Mouse (Mus musculus): ENCODE data around the gene Sc5d. TPM values are rescaled to one million over a fixed set of nuclear protein-coding genes. Genes with fewer than 3 reads are reported as not detected.

The Sc5d gene
- 40.8 and 41.0 TPM in 2 replicates for polyA plus RNA-seq (2015; fragmentation: Nextera tagmentation; extraction: Ambion mirVana)

GRCm38 (mm10) chr9:42264145-42264544 lies at the start of gene Sc5d:
Gene Sc5d, minus strand, starts transcription at chr9:42264256.
- Histone ChIP-seq H3K4me2 (replicated peaks; ENCODE audit: low read depth, low read length) (peak within 1 kb of the TSS; percentile 94), H3K9me3 (ENCODE audit: low read length) (no peaks in the 10 kb centered on the region), H3K36me3 (ENCODE audit: insufficient read depth, low read length) (no peaks in the 10 kb centered on the region), H3K27ac (ENCODE audit: low read length) (peak within 1 kb of the TSS; percentile 60; the same call in 1 of the 2 replicates), H3K4me1 (ENCODE audit: insufficient read depth, low read depth, low read length) (no peaks in the 10 kb centered on the region; the same call in 1 of the 2 replicates), H3K4me3 (ENCODE audit: low read depth, low read length) (peak within 1 kb of the TSS; percentile 71), H3K9ac (replicated peaks; ENCODE audit: low read depth) (peak within 1 kb of the TSS; percentile 56), H3K27me3 (replicated peaks; ENCODE audit: insufficient read depth, low read length) (no peaks in the 10 kb centered on the region)
- DNase-seq (ENCODE audit: low spot score) = peak; percentile 97
- WGBS = under 1% methylated on average over 42 of the region's 49 CpGs
- TF ChIP-seq EP300 (IDR thresholded peaks at IDR 0.05) (no peak), CTCF (IDR thresholded peaks at IDR 0.05) (no peak)
- peak; percentile 100 for ATAC-seq

- no peak overlapping the region for H3K9ac ChIP-seq (replicated peaks; ENCODE audit: low read depth)
- H3K4me2 ChIP-seq (replicated peaks; ENCODE audit: low read depth, low read length) = no peak overlapping the region
- no peak for ATAC-seq
- WGBS = 87% methylated on average over 3 of the region's 3 CpGs
- no peaks in the 10 kb centered on the region for H3K36me3 ChIP-seq (ENCODE audit: insufficient read depth, low read length)
- H3K4me1 ChIP-seq (ENCODE audit: insufficient read depth, low read depth, low read length) = no peaks in the 10 kb centered on the region
- no peaks in the 10 kb centered on the region for H3K9me3 ChIP-seq (ENCODE audit: low read length)
- H3K4me3 ChIP-seq (ENCODE audit: low read depth, low read length) = no peak overlapping the region
- H3K27me3 ChIP-seq (replicated peaks; ENCODE audit: insufficient read depth, low read length) = no peaks in the 10 kb centered on the region
- TF ChIP-seq CTCF (IDR thresholded peaks at IDR 0.05) = no peak
- TF ChIP-seq EP300 (IDR thresholded peaks at IDR 0.05) = no peak
- DNase-seq (ENCODE audit: low spot score) = no peak
- H3K27ac ChIP-seq (ENCODE audit: low read length) = no peak overlapping the region
Measured at GRCm38 (mm10) chr9:42311311-42311710, 47.3 kb upstream of the Sc5d start.

GRCm38 (mm10) chr9:42303894-42304293 lies 39.8 kb upstream of the Sc5d start:
- TF ChIP-seq EP300 (IDR thresholded peaks at IDR 0.05) (no peak), CTCF (IDR thresholded peaks at IDR 0.05) (no peak)
- no peak overlapping the region for H3K27ac ChIP-seq (ENCODE audit: low read length)
- no peak overlapping the region for H3K4me2 ChIP-seq (replicated peaks; ENCODE audit: low read depth, low read length)
- no peaks in the 10 kb centered on the region for H3K9me3 ChIP-seq (ENCODE audit: low read length)
- H3K36me3 ChIP-seq (ENCODE audit: insufficient read depth, low read length) = no peaks in the 10 kb centered on the region
- no peak for DNase-seq (ENCODE audit: low spot score)
- H3K4me1 ChIP-seq (ENCODE audit: insufficient read depth, low read depth, low read length) = no peaks in the 10 kb centered on the region
- WGBS = 79% methylated on average over 4 of the region's 4 CpGs
- H3K9ac ChIP-seq (replicated peaks; ENCODE audit: low read depth) = no peak overlapping the region
- no peak for ATAC-seq
- no peaks in the 10 kb centered on the region for H3K27me3 ChIP-seq (replicated peaks; ENCODE audit: insufficient read depth, low read length)
- H3K4me3 ChIP-seq (ENCODE audit: low read depth, low read length) = no peak overlapping the region

GRCm38 (mm10) chr9:42301082-42301633 lies 37.1 kb upstream of the Sc5d start:
- DNase-seq (ENCODE audit: low spot score) (no peak), ATAC-seq (no peak)
- no peaks in the 10 kb centered on the region for H3K36me3 ChIP-seq (ENCODE audit: insufficient read depth, low read length)
- no peaks in the 10 kb centered on the region for H3K4me1 ChIP-seq (ENCODE audit: insufficient read depth, low read depth, low read length)
- H3K9me3 ChIP-seq (ENCODE audit: low read length) = no peaks in the 10 kb centered on the region
- H3K4me3 ChIP-seq (ENCODE audit: low read depth, low read length) = no peak overlapping the region
- no peak overlapping the region for H3K27ac ChIP-seq (ENCODE audit: low read length)
- no peak overlapping the region for H3K4me2 ChIP-seq (replicated peaks; ENCODE audit: low read depth, low read length)
- TF ChIP-seq EP300 (IDR thresholded peaks at IDR 0.05) (no peak), CTCF (IDR thresholded peaks at IDR 0.05) (no peak)
- no peaks in the 10 kb centered on the region for H3K27me3 ChIP-seq (replicated peaks; ENCODE audit: insufficient read depth, low read length)
- no peak overlapping the region for H3K9ac ChIP-seq (replicated peaks; ENCODE audit: low read depth)
- 85% methylated on average over 6 of the region's 6 CpGs for WGBS

- WGBS = 88% methylated on average over 10 of the region's 10 CpGs
- Histone ChIP-seq H3K4me1 (ENCODE audit: insufficient read depth, low read depth, low read length) (no peaks in the 10 kb centered on the region), H3K9ac (replicated peaks; ENCODE audit: low read depth) (no peak overlapping the region), H3K4me3 (ENCODE audit: low read depth, low read length) (no peak overlapping the region), H3K9me3 (ENCODE audit: low read length) (no peaks in the 10 kb centered on the region), H3K27ac (ENCODE audit: low read length) (no peak overlapping the region), H3K36me3 (ENCODE audit: insufficient read depth, low read length) (no peaks in the 10 kb centered on the region), H3K4me2 (replicated peaks; ENCODE audit: low read depth, low read length) (no peak overlapping the region), H3K27me3 (replicated peaks; ENCODE audit: insufficient read depth, low read length) (no peaks in the 10 kb centered on the region)
- TF ChIP-seq CTCF (IDR thresholded peaks at IDR 0.05) (no peak), EP300 (IDR thresholded peaks at IDR 0.05) (no peak)
- ATAC-seq (no peak), DNase-seq (ENCODE audit: low spot score) (no peak)
Measured at GRCm38 (mm10) chr9:42296297-42296922, 32.4 kb upstream of the Sc5d start.

GRCm38 (mm10) chr9:42294131-42294530 lies 30.1 kb upstream of the Sc5d start:
- ATAC-seq (no peak), DNase-seq (ENCODE audit: low spot score) (no peak)
- H3K4me3 ChIP-seq (ENCODE audit: low read depth, low read length) = no peak overlapping the region
- TF ChIP-seq CTCF (IDR thresholded peaks at IDR 0.05) (no peak), EP300 (IDR thresholded peaks at IDR 0.05) (no peak)
- no peak overlapping the region for H3K27ac ChIP-seq (ENCODE audit: low read length)
- no peak overlapping the region for H3K4me2 ChIP-seq (replicated peaks; ENCODE audit: low read depth, low read length)
- H3K9me3 ChIP-seq (ENCODE audit: low read length) = no peaks in the 10 kb centered on the region
- no peaks in the 10 kb centered on the region for H3K27me3 ChIP-seq (replicated peaks; ENCODE audit: insufficient read depth, low read length)
- H3K4me1 ChIP-seq (ENCODE audit: insufficient read depth, low read depth, low read length) = no peaks in the 10 kb centered on the region
- H3K9ac ChIP-seq (replicated peaks; ENCODE audit: low read depth) = no peak overlapping the region
- WGBS = 63% methylated on average over 2 of the region's 2 CpGs
- no peaks in the 10 kb centered on the region for H3K36me3 ChIP-seq (ENCODE audit: insufficient read depth, low read length)
